Mouse (Mus musculus) adrenal gland (tissue): ENCODE measurements around the gene 6430628N08Rik.

Experiments
- intact Hi-C: fragments of 180-260 bp; cut with DNase I; formaldehyde crosslinking; loops from one replicate; pipeline ENCODE4 v1.15.1; 2025

The 6430628N08Rik gene

DNA sequence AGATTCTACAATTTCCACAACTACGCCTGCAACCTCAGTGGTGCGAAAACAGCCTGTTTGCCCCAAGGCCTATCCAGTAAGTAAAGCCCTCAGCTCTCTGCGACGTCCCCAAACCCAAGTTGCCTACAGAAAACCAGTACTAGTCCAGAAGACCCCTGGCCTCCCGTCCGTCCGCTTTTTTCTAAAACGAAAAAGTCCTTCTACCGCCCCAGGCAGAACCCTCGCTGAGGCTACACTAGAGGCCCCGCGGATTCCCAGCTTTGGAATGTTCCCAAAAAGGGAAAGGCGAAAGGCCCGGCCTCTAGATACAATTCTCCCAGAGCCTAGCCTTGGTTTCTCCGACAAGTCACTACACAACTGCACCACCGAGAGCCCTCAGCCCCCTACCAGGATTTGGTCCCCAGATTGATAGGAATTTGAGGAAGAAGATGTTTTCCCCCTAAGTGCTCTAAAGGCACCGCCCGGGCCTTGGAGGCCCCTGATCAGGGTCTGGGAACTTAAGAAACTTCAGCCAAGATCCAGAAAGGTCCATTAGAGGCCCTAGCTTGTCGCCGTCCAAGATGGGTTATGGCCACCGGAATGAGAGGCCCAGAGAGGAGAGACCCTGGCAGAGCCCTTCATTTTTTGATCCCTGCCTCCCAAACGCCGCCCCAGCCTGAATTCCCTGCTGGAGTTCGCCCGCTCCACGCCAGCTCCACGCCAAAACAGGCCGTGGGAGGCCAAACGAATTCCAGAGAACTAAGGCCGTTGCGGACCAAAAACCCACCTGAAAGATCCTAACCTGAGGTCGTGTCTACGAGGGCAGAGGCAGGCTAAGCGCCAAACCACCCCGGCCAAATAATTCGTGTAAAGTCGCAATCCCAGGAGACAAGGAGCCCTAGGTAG lies 48.1 kb downstream of the 6430628N08Rik start:
- intact Hi-C loops = no loop called here

DNA sequence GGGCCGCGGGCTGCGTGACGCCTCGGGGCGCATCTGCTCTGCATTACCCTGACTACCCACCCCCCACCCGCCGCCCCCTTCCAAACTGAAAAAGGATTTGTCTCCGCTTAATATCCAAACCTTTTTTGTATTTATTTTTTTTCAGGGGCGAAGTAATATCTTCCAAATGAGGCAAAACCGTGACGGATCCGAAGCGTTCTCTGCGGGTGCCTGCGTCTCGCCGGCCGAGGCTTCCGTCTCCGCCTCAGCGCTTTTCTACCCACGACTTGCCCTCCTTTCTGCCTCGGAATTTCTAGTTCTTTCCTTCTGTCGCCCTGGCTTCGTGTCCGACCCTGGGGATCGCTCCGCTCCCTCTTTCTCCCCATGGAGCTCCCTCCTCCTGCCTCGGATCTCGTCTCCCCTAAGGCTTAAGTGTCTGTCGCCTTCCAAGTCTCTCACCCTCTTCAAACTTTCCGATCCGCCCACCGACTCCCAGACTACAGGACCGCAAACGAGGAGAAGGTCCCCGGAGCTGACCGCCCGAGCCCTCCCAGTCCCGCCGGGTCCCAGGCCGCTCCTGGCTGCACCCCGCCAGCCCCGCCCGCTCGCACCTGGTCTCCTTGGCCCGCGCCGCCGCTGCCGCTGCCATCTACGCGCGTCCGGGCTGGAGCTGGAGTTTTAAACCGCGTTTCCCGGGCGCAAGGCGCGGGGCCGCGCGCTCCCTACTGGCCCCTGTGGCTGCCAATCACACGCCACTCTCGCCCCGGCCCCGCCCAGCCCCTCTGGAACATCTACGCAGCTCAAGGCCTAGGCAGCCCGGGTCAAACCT lies 49.0 kb downstream of the 6430628N08Rik start, which contains the start of gene Dmbx1:
Gene Dmbx1, minus strand, starts transcription at position 632 of the 808 bp plus-strand sequence.
- intact Hi-C loops = no loop called here

GRCm38 (mm10) chr4:115940681-115941080 lies 50.2 kb downstream of the 6430628N08Rik start:
- intact Hi-C loops = no loop called here

DNA sequence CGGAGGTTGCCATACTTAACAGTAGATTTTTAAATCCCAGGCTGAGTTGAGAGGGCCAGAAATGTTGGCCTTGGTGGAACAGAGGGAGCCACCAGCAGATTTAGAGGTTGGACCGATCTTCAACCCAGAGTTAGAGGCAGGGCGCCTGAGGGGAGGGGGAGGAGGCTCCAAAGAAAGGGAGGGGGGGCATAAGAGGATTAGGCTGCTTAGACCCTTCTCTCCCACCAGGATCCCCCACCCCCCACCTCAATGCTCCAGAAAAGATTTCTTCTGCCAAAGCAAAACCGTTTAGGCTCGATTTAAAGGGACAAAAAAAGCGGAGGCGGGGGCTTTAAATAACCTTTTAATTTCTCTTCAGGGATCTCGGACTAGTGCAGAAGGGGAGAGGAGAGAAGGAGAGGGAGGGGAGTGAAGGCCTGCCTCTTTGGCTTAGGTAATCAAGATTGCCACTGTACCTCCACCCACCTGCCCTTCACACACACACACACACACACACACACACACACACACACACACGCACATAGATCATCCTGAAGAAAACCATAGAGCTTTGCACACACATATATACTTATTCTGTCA lies 50.9 kb downstream of the 6430628N08Rik start:
- intact Hi-C loops = no loop called here

- intact Hi-C loops = no loop called here
Measured at GRCm38 (mm10) chr4:115943669-115944314, 53.3 kb downstream of the 6430628N08Rik start.
